Comparison of ENCODE assay signal across 13 mouse cellular contexts in genomic region chr4:101217026-101217540, GRCm38 (mm10). TPM values are rescaled to one million over a fixed set of nuclear protein-coding genes. Genes with fewer than 3 reads are reported as not detected.
DNase-seq lines count a peak whose midpoint lies in the region; ATAC-seq and TF ChIP-seq lines count a peak whose summit lies in the region.
"Had no signal": no experiment of that assay in that cellular context is flagged by ENCODE, and none has a peak within 500 bp of the region (broad histone marks: within the 10 kb centered on the region; RNA-seq: fewer than 3 reads in every experiment).

No protein-coding gene starts in this region.

- no peak for ATAC-seq in heart, embryonic 11.5 days (replicated peaks; ENCODE audit: insufficient number of reproducible peaks, low FRiP score, low TSS enrichment)
- peak; percentile 86 for ATAC-seq in liver, embryonic 16.5 days (ENCODE audit: low read depth)
- ATAC-seq in hindbrain, embryonic 16.5 days: no peak

- peak overlapping the region; percentile 10; the same call in 1 of the 2 replicates for H3K27ac ChIP-seq in heart, adult 2 months
- H3K27ac ChIP-seq in heart, embryonic 11.5 days (ENCODE audit: low read depth, low read length): no peak overlapping the region
- peak overlapping the region; percentile 10; the same call in 1 of the 2 replicates for H3K27ac ChIP-seq in brown adipose tissue, adult 24 weeks (replicated peaks; ENCODE audit: low read depth, low read length)
- H3K27ac ChIP-seq in liver, embryonic 16.5 days (ENCODE audit: low read length): peak overlapping the region; percentile 55
- no peak overlapping the region for H3K27ac ChIP-seq in hindbrain, embryonic 16.5 days (ENCODE audit: low read depth, low read length)
- H3K27ac ChIP-seq: left cerebral cortex, adult 2 months had no signal

- 43% methylated on average over 2 of the region's 2 CpGs for WGBS in heart, adult 2 months
- 75% methylated on average over 2 of the region's 2 CpGs for WGBS in heart, embryonic 11.5 days (ENCODE audit: insufficient replicate concordance)
- 48% methylated on average over 2 of the region's 2 CpGs for WGBS in liver, embryonic 16.5 days (ENCODE audit: insufficient replicate concordance)
- 81% methylated on average over 2 of the region's 2 CpGs for WGBS in hindbrain, embryonic 16.5 days

- no peak for TF ChIP-seq POLR2A in heart, adult 2 months (IDR thresholded peaks at IDR 0.05; ENCODE audit: insufficient read depth, low read depth, low read length)

- no peak overlapping the region for H3K4me3 ChIP-seq in heart, adult 2 months
- no peak overlapping the region for H3K4me3 ChIP-seq in heart, embryonic 11.5 days (ENCODE audit: low read depth, low read length)
- no peak overlapping the region for H3K4me3 ChIP-seq in brown adipose tissue, adult 24 weeks (ENCODE audit: insufficient read depth, low read depth, low read length)
- H3K4me3 ChIP-seq in liver, embryonic 16.5 days (ENCODE audit: low read depth, low read length): no peak overlapping the region
- no peak overlapping the region for H3K4me3 ChIP-seq in hindbrain, embryonic 16.5 days (ENCODE audit: low read length)
- H3K4me3 ChIP-seq: left cerebral cortex, adult 2 months had no signal

- no peak overlapping the region for H3K9ac ChIP-seq in heart, adult 2 months (ENCODE audit: low read depth, low read length)
- no peak overlapping the region for H3K9ac ChIP-seq in heart, embryonic 11.5 days (ENCODE audit: low read depth, low read length)
- H3K9ac ChIP-seq in liver, embryonic 16.5 days (ENCODE audit: low read depth, low read length): no peak overlapping the region
- no peak overlapping the region for H3K9ac ChIP-seq in hindbrain, embryonic 16.5 days (ENCODE audit: low read depth, low read length)

- TF ChIP-seq CTCF in heart, adult 2 months (IDR thresholded peaks at IDR 0.05): no peak

- intact Hi-C loops in heart, adult 2 months (cut with DNase I): no loop called here

- no peak for DNase-seq in heart, adult 2 months
- DNase-seq in A20 (ENCODE audit: low read depth, low spot score): peak; percentile 77
- DNase-seq in adrenal gland, adult 2 months: no peak
- no peak for DNase-seq in cerebellum, adult 18-20 months
- DNase-seq: adrenal gland, postnatal 25 days; embryo, embryonic 11 days; lung, postnatal 10 days; thymus, postnatal 25 days had no signal

- H3K27me3 ChIP-seq in heart, adult 2 months (ENCODE audit: control insufficient read depth, insufficient read depth, low read length): no peaks in the 10 kb centered on the region
- H3K27me3 ChIP-seq in heart, embryonic 11.5 days (ENCODE audit: control insufficient read depth, insufficient read depth, low read length): no peaks in the 10 kb centered on the region
- no peaks in the 10 kb centered on the region for H3K27me3 ChIP-seq in liver, embryonic 16.5 days (ENCODE audit: control insufficient read depth, insufficient read depth, low read depth, low read length)
- no peaks in the 10 kb centered on the region for H3K27me3 ChIP-seq in hindbrain, embryonic 16.5 days (replicated peaks; ENCODE audit: control insufficient read depth, insufficient read depth, low read length)

- no peaks in the 10 kb centered on the region for H3K9me3 ChIP-seq in heart, embryonic 11.5 days (replicated peaks; ENCODE audit: control insufficient read depth, low read length)
- no peaks in the 10 kb centered on the region for H3K9me3 ChIP-seq in liver, embryonic 16.5 days (replicated peaks; ENCODE audit: control insufficient read depth, low read length)
- no peaks in the 10 kb centered on the region for H3K9me3 ChIP-seq in hindbrain, embryonic 16.5 days (ENCODE audit: control insufficient read depth, low read length)

- H3K36me3 ChIP-seq in heart, adult 2 months (ENCODE audit: control insufficient read depth, insufficient read depth, low read length): peaks cover 32% of the 10 kb centered on the region
- H3K36me3 ChIP-seq in heart, embryonic 11.5 days (ENCODE audit: control insufficient read depth, insufficient read depth, low read length): no peaks in the 10 kb centered on the region
- H3K36me3 ChIP-seq in liver, embryonic 16.5 days (ENCODE audit: control insufficient read depth, insufficient read depth): no peaks in the 10 kb centered on the region
- H3K36me3 ChIP-seq in hindbrain, embryonic 16.5 days (ENCODE audit: control insufficient read depth, insufficient read depth, low read length): no peaks in the 10 kb centered on the region

- H3K4me2 ChIP-seq in heart, embryonic 11.5 days: no peak overlapping the region
- H3K4me2 ChIP-seq in liver, embryonic 16.5 days (ENCODE audit: low read depth, low read length): peak overlapping the region; percentile 6; the same call in 1 of the 2 replicates
- no peak overlapping the region for H3K4me2 ChIP-seq in hindbrain, embryonic 16.5 days (ENCODE audit: low read length)

- H3K79me2 ChIP-seq in heart, adult 2 months (replicated peaks; ENCODE audit: control insufficient read depth, insufficient read depth, low read length): peaks cover 3% of the 10 kb centered on the region; the same call in 1 of the 2 replicates

- H3K4me1 ChIP-seq in heart, adult 2 months (ENCODE audit: control insufficient read depth, insufficient read depth, low read length): peaks cover 24% of the 10 kb centered on the region
- H3K4me1 ChIP-seq in heart, embryonic 11.5 days (ENCODE audit: control insufficient read depth, insufficient read depth, low read length): no peaks in the 10 kb centered on the region; the same call in 1 of the 2 replicates
- H3K4me1 ChIP-seq in brown adipose tissue, adult 24 weeks (ENCODE audit: control insufficient read depth, insufficient read depth, insufficient read length, low read length): peaks cover 32% of the 10 kb centered on the region
- H3K4me1 ChIP-seq in liver, embryonic 16.5 days (ENCODE audit: control insufficient read depth, low read depth, low read length): peaks cover 10% of the 10 kb centered on the region
- H3K4me1 ChIP-seq in hindbrain, embryonic 16.5 days (ENCODE audit: control insufficient read depth, insufficient read depth, low read depth, low read length): no peaks in the 10 kb centered on the region

- no peak for TF ChIP-seq EP300 in heart, adult 2 months (IDR thresholded peaks at IDR 0.05; ENCODE audit: insufficient read depth, low read depth, low read length)

RNA-seq across cellular contexts. Expression of gene Jak1, which starts 48.0 kb away (rescaled TPM):
- 10 to 100 TPM; 86.7 to 95.4 TPM for total RNA-seq in heart, adult 2 months (2021)
- 30.9 and 53.7 TPM in 2 replicates for polyA plus RNA-seq in heart, adult 2 months (2012; rRNA removed)
- 65.1 and 69.8 TPM in 2 replicates for polyA plus RNA-seq in heart, embryonic 11.5 days (2014; fragmentation: Nextera tagmentation; extraction: Ambion mirVana)
- 45.5 and 51.7 TPM in 2 replicates for polyA plus RNA-seq in brown adipose tissue, adult 24 weeks (2012; ENCODE audit: insufficient read depth, insufficient read length, missing spikeins)
- polyA plus RNA-seq in liver, embryonic 16.5 days (2015; fragmentation: Nextera tagmentation; extraction: Ambion mirVana): 48.2 and 48.3 TPM in 2 replicates
- total RNA-seq in adrenal gland, adult 2 months (2021): 100 to 1,000 TPM; 116 to 157 TPM
- 78.1 and 118 TPM in 2 replicates for polyA plus RNA-seq in adrenal gland, adult 2 months (2012; rRNA removed)
- polyA plus RNA-seq in hindbrain, embryonic 16.5 days (2015; fragmentation: Nextera tagmentation; extraction: Ambion mirVana): 89.4 and 103 TPM in 2 replicates

Comparison
In these comparisons a context has a peak if more than half of its experiments do, and no peak if none do; other contexts are left out.
1. H3K27ac ChIP-seq: peak in heart, adult 2 months (single experiment), brown adipose tissue, adult 24 weeks (single experiment) and liver, embryonic 16.5 days (single experiment); none in heart, embryonic 11.5 days (single experiment) and hindbrain, embryonic 16.5 days (single experiment).